Mouse (Mus musculus) spleen, postnatal 10 days (tissue): Measurements from ENCODE around the gene Arid5a.

Source experiments
- DNase-seq, 2 experiments: peaks; one replicate each; pipeline ENCODE4 v3.0.0; 2021 to 2022; ENCODE audit warnings: low spot score in 2 of 2

The Arid5a gene

DNA sequence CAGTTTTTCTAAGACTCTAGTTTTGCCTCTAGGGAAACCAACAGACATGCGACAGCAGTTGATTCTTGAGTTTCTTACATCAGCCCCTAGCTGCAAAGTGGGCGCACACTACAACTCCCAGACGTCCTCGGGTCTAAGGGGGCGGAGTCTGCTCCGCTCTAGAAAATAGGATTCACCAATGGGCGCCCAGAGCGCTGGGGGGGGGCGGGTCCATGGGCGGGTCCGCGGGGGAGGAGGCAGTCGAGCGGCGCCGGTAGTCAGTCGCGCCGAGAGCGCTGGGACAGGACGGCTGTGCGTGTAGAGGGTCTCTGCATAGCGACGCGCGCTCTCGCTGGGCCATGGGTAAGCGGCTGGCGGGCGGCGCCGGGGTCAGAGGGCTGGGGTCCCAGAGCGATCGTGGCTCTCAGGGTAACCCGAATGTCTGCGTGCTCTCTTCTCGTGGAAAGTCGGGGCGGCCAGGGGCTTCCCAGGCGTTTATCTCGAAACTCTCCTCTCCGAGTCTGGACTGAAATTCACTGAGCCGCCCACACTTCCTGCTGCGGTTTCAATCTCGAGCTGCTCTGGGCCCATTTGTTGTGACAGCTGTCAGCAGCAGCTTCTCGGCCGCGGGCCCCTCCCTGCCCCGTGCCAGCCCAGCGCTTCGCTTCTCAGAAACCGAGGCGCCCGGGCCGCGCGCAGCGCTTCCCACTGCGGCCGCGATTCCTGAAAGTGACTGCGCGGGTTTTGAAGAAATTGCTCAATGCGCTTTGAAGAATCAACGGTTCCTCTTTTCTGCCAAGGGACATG, at the start of gene Arid5a:
TSS of gene Arid5a (plus strand) at position 239 of the 786 bp plus-strand sequence.
- peak; percentile 74 to 89 for DNase-seq

DNA sequence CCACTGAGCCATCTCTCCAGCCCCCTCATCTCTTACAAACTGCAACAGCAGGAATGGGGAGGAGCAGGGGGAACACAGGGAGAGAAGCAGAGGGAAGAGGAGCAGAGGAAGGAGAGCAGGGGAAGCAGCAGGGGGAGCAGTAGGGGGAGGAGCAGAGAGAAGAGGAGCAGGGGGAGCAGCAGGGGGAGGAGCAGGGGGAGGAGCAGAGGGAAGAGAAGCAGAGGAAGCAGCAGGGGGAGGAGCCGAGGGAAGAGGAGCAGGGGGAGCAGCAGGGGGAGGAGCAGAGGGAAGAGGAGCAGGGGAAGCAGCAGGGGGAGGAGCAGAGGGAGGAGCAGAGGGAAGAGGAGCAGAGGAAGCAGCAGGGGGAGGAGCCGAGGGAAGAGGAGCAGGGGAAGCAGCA, 48.9 kb upstream of the Arid5a start:
- no peak for DNase-seq

DNA sequence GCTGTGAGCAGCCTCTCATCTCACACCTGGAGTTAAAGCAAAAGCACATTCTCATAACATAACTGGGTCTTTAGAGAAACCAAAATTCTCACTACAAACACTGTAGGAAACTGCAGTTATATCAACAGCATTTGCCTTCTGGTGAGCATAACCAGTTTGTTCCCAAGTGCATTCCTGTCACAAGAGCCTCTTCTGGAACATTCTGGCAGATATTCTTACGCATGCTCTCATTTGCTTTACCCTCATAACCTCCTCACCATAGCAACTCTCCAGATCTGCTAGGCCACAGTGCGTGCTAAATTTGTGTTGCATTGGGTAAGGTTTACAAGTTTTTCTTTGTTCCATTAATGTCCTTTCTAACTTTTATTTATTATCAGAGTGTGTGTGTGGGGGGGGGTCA, 48.3 kb upstream of the Arid5a start:
- no peak for DNase-seq

DNA sequence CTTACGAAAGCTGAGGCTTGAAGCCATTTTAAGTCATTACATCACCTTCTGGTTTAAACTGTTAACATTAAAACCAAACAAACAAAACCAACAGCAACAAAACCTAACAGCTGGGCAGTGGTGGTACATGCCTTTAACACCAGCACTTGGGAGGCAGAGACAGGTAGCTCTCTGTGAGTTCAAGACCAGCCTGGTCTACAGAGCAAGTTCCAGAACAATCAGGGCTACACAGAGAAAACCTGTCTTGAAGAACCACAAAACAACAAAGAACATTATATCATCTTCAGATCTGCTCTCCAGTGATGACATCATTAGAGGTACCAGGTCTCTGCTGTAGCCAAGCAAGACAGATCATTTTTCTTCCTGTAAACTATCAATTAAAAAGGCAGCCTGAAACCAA, 47.1 kb upstream of the Arid5a start:
- no peak for DNase-seq

DNA sequence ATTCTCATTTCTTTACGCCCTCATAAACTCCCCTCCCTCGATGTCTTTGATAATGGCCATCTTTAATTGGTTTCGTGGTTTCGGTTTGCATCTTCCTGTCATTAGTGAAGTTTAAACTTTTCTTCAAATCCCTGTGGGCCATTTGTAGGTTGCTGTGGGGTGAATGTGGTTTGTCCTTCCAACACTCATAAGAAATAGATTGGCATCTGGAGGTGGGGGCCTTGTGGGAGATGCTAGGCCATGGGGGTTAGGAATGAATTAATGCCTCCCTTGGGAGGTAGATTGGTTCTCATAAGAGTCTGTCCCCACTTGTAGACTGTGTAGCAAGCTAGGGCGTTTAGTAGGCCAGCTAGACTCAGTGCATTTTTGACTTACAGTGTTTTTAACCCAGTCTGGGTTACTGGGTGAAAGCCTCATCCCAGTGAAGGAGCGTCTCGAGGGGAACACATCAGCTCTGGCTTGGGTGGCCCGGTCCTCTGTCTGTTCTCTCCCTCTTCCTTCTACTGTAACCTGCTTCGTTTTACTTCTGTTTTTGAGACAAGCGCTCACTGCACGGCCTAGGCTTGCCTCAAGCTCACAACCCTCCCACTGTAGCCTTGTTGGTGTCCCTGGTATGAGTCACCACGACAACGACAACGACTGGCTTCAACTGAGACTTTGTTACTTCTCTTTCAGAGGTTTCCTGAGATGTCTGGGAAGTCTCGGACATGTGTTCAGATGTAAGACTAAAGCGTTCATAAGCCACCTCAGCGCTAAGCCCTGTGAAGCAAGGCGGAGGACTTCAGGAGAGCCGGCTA, 45.6 kb upstream of the Arid5a start:
- peak in 1 of 2 experiments; percentile 57 for DNase-seq

DNA sequence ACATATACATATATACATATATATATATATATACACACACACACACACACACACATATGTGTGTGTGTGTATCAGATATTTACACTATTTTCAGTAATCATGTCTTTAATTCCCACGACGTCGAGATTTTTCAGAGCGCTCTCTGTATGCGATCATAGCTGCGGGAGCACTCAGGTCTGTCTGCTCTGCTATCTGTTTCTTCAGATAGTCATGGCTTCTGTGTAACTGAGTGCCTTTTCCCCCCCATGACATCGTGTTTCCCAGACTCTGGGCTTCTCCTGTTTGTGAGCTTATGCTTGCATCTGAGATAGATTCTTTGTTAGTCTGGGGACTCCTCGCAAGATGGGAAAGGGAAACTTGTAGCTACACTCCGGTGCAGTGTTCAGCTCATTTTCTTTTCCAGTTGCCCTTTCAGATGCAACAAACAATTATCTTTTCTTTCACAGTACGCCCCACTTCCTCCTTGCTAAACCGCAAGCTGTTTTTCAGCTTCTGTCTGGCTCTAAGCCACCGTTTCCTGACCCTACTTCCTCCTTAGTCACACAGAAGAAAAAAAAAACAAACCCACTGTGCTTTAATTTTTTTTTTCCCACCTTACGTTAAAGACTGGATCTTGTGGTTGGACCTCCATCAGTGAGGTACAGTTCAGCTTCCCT, 43.6 kb upstream of the Arid5a start:
- peak in 1 of 2 experiments; percentile 71 for DNase-seq

DNA sequence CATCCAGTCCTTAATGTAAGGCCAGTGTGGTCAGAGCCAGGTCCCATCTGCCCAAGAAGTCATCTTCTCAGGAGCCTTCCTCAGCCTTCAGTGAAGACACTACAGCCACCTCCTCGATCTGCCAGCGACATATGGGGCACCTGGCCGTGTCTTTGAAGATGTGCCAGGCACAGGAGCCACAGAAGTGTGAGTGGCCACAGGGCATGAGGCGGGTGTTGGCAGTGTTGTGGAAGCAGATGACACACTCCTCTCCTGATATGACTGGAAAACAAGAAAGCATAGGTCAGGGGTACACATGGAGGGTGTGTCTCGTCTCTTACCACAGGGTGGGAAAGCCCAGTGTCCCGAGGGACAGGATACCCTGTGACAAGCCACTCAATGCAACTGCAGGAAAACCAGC, 41.2 kb upstream of the Arid5a start:
- no peak for DNase-seq

DNA sequence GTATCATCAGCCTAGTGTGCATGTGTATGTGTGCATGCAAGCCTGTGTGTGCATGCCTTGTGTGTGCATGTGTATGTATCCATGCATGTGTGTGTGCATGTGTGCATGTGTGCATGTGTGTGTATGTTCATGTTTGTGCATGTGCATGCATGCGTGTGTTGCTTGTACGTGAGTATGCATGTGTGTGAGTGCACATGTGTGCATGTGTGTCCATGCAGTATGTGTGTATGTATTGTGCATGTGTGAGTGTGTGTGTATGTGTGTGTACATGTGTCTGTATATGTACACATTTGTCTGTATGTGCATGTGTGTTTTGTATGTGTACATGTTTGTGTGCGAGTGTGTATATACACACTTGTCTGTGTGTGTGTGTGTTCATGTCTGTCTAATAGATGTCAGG, 39.9 kb upstream of the Arid5a start:
- no peak for DNase-seq

DNA sequence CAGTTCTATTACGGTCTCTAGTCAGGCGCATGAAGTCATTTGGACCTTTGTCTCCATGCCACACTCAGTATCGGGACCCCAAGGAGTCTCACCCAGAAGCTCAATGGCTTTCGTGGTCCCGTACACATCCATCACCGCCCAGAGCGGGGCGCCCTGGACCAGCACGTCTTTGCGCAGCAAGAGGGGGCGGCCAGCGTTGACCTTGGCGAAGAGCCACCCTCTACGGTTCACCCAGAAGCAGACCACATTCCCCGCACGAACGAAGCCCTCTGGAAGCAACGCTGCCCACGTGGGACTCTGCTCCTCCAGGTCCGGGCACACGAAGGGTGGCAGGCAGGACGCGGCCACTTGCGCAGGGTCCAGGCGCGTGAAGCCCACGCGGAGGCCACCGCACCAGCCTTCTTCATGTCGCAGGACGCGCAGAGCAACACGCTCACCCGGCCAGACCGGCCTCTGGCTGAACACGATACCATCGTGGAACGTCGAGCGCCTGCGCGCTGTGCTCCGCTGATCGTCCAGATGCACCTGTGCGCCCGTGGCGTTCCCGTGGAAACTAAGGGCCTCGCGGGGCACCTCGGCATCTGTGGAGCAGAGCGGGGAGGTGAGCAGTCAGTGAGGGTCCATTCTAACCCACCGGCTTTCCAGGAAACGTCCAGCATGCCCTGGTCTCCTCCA, 38.3 kb upstream of the Arid5a start:
- DNase-seq, result no peak

DNA sequence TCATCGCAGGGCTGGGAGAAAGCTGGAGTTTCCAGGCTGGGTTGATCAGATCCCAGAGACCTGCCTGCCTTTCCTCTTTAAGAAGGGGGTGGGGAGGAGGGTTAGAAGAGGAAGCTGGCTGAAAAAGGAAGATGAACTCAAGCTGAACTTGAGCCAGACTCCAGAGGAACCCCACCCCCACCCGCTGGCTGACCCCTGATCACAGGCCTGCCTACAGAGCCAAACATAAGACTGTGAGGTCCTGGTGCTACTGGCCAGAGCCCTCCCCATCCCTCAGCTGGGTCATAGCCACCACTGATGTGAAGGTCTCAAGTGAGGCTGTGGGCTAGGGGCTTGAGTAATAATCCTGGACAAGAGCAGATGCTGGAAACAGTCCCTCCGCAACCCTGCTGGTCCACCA, 36.9 kb upstream of the Arid5a start:
- no peak for DNase-seq

DNA sequence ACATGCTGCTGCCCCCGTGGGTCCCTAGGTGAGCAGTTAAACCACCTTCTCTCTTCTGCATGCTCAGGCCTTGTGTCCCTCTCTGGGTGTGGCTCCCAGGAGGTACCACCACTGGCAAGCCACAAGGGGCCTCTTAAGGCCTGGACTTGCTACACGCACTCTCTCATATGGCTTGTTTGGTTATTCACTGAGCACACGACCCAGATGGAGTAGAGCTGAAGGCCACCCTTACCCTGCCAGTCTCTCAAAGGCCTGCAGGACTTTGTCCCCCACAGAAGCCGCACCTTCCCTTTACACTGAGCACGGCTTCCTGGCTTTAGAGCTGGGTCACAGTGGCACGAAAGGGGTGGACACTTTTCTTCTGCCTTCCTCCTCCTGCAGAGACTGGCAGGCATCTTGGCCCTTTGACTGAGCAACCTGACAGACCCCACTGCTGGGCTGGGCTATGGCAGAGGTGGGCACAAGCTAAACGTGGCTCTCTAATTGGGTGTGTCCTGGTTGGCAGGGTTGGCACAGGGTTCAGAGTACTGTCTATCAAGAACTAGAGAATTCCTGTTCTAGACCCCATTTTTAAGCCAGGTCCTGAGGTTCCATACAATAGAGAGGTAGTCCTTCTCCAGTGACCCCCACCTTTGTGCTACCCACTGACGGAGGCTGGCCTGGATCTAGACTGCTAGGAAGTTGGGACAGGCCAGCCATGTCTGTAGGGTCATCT, 35.9 kb upstream of the Arid5a start:
- DNase-seq, result no peak

DNA sequence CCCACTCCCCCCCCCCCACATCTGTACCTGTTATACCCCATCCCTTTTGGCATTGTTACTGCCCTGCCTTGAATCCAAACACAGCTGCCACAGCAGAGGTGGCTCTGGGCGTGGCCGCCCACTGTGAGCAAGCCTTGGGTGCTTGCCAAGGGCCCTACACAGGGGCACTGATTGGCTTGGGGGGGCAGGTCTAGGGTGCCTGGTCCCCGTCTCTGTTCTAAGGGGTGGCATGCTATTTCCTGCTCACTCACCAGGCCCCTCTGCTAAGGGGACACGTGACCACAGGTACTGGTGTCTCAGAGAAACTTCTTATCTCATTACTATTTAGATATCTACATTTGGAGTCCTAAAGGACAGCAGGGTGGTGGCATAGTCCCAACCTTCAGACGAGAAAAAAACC, 35.0 kb upstream of the Arid5a start:
- peak in 1 of 2 experiments; percentile 75 for DNase-seq

DNA sequence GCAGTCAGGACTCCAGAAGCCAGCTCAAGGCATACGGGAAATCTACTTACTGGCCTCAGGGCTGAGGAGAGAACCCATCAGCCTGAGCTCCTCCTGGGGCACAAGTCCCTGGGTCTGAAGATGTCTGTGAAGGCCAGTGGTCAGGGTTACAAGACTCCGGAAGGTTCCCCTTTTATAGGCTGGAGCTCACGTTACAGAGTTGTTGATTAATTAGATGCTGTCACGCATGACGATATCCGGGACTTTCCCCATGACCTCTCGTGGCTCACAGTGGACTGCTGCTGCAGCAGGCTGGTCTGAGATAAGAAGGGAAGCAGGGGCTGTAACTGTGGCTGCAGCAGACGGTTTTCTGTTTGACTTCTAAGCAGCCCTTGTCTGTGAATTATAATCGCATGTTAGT, 34.2 kb upstream of the Arid5a start:
- peak in 1 of 2 experiments; percentile 65 for DNase-seq

DNA sequence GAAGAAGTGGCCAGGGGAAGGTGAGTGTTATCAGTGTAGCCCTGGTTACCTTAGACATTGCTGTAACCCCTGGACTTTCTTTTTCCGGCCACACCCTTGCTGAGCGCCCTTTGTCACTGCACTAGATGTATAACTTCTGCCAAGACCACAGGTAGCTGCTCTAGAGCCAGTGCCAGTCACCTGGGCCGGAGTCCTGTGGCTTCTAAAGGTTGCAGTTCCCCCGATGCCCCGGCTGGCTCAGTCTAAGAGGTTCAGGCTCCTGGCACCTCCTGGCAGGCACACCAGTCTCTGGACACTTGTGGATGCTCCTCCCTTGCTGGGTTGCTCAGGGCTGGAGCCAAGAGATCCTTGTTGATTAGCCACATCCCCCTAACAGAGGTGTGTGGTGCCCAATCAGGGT, 33.1 kb upstream of the Arid5a start, which contains the start of gene Neurl3:
TSS of gene Neurl3 (minus strand) at position 225 of the 400 bp plus-strand sequence.
- no peak for DNase-seq

DNA sequence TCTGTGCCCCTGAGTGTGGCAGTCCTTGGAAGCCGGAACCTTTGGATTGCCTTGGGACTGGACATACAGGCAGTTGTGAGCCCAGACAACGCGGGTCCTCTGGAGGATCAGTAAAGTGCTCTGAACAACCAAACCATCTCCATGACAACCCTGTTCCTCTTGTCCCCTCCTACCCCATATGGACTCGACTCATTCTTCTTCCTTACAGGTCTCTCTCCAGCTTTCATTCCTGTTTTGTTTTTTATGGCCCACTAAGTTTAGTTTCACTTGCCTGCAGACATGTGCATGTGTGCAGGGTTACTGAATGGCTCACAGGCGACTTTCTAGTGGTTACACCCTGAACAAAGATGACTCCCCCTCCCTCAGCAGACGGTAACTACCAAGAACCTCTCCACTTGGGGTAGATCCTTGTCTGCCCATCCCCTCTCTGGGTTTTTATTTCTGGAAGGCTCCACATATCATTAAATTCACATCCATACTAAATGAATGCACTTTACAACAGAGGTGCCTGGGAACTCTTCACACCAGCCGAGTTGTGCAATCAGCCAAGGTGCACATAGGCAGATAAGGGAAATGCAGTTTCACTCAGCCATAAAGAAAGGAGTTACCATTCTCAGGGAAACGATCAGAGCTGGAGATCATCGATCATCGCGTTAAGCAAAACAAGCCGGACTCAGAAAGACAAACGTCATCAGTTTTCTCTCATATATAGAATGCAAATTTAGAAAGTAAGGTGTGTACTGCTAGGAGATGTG, 31.7 kb upstream of the Arid5a start:
- DNase-seq, result no peak

DNA sequence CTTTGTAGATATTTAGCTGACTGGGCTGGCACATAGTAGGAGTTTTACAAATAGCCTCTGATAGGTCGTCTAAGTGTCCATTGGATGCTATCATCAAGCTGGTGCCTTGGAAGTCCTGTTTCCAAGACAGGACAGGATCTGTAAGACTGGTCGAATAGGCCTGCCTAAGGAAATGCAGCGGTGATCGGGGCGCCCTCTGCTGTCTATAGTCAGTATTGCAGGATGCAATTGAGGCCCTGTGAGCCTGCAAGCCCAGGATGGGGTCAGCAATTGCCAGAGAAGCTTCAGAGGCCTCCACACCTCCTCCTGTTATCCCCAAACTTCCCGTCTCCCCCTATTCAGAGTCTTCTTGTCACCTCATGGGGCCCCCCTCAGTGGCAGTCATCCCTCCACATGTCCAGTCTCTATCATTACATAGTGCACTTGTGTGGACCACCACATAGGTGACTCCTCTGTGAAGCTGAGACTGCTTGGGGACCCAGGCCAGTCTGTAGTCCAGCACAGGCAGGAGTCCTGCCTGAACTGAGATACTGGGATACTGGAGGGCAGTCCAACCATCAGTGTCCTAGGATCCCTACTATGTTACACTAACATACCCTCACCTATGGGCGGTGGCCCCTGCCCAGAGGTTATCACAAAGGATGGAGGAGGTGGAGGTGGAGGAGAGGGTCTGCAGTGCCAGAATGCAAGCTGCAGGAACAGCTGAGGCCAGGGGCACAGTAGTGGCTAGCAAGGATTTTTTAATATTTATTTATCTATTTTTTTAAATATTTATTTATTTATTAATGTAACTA, 30.1 kb upstream of the Arid5a start:
- DNase-seq, result peak; percentile 84 to 88

DNA sequence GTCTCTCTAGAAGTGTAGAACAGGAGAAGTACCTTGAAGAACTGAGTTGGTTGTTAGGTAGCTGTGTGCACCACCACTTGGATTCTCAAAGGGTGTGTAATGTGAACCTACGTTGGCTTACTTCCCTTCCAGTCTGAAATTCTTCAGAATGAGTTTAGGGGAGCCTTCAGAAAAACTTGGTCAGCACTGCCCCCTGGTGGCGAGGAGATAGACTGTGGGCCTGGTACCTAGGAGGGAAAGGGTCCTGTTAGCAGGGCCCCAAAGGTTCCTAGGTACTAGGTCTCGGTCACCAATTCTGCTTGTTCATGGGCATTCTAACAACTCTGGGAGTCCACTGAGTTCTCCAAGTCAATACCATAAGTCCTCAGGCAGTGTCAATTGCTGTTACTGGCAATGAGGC, 28.3 kb upstream of the Arid5a start:
- peak; percentile 81 to 93 for DNase-seq

DNA sequence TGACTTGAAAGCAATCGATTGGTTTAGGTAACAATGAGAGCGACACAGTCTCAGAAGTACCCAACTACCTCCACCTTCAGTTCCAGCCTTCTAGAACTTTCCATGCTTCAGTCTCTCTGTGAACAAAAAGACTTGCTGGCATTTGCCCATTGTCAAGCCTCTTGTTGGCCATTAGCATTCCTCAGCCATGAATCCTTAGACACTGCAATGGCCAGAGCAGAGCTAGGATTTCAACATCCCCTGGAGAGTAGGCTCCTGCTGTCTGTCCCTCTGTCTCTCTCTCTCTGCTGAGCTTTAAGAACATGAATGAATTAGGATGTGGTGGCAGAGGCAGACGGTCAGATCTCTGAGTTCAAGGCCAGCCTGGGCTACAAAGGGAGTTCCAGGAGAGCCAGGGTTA, 26.6 kb upstream of the Arid5a start:
- no peak for DNase-seq

DNA sequence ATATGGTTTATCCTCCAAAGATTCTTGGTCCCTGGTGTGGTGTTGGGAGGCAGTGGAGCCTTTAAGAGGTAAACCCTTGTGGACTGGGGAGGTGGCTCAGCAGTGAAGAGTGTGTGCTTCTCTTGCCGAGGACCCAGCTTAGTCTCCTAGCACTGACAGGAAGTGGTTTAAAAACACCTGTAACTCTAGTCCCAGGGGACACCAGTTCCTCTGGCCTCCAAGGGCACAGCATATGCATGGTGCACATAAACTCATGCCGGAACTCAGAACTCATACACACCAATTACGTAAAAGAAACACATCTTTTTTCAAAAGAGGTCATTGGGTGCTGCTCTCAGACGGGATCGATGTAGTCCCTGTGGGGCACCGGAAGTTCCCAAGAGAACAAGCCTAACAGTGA, 25.7 kb upstream of the Arid5a start:
- DNase-seq, result peak in 1 of 2 experiments; percentile 53

DNA sequence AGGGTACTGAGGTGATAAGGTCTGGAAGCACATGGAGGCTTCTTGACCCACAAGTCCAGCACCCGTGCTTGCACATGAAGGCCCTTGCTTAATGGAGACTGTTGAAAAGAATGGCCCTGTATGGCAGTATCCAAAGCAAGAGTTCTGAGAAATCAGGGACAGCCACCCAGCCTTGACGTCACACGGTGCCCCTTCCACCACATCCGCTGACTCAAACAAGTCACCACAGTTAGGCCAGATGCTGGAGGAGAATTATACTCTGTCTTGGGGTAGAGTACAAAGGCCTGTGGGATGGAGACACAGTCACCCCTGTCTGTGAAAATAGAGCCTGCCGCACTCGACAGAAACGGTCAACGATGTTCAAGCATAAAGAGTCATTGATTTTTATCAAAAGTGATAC, 14.1 kb upstream of the Arid5a start:
- DNase-seq, result no peak
